Mouse (Mus musculus): ENCODE measurements at regions not wholly inside any gene's neighbourhood (a gene's known extent, or its start where the extent isn't known, plus 50 kb on each side); places are given as distances from the start of the nearest gene placed in this dataset.

DNA sequence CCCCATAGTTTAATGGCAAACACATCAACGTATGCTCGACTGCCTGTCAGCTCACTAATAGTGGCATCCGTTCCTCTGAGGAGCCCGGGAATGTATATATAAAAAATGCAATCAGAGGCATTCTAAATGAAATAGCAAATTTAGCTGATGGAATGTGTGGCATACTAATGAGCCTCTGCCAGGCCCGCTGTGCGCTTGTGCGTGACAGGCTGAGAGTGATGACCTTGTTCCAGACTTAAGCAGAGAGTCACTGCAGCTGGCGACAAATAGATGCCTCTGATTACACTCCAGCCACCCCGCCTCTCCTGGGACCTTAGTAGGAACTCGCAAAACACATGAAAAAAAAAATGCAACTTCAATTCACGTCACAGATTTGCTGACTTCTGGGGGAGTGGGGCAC lies 252.0 kb upstream of the Daam1 start:
- no peaks in the 10 kb centered on the region for H3K4me1 ChIP-seq (ENCODE audit: control insufficient read depth, insufficient read depth, insufficient read length, low read length)
- no peaks in the 10 kb centered on the region for H3K27me3 ChIP-seq (ENCODE audit: control insufficient read depth, insufficient read depth, low read length)
- WGBS: 73% methylated on average over 11 of the region's 11 CpGs
- H3K36me3 ChIP-seq (ENCODE audit: control insufficient read depth, insufficient read depth, low read length): no peaks in the 10 kb centered on the region
- no peak overlapping the region for H3K27ac ChIP-seq (ENCODE audit: insufficient read depth, low read depth, low read length)
- TF ChIP-seq CTCF (IDR thresholded peaks at IDR 0.05; ENCODE audit: extremely low read depth, insufficient read length, insufficient replicate concordance, low read depth, low read length): no peak
- TF ChIP-seq POLR2A (IDR thresholded peaks at IDR 0.05; ENCODE audit: low read depth, low read length): no peak
- no peak overlapping the region for H3K4me3 ChIP-seq (ENCODE audit: low read depth, low read length)

GRCm38 (mm10) chr12:71580532-71581290 lies 250.2 kb upstream of the Daam1 start:
- TF ChIP-seq POLR2A (IDR thresholded peaks at IDR 0.05; ENCODE audit: low read depth, low read length): no peak
- TF ChIP-seq CTCF (IDR thresholded peaks at IDR 0.05; ENCODE audit: extremely low read depth, insufficient read length, insufficient replicate concordance, low read depth, low read length): no peak
- Histone ChIP-seq H3K27ac (ENCODE audit: insufficient read depth, low read depth, low read length) (peak overlapping the region; percentile 41; the same call in 1 of the 2 replicates), H3K27me3 (ENCODE audit: control insufficient read depth, insufficient read depth, low read length) (no peaks in the 10 kb centered on the region), H3K4me1 (ENCODE audit: control insufficient read depth, insufficient read depth, insufficient read length, low read length) (no peaks in the 10 kb centered on the region), H3K36me3 (ENCODE audit: control insufficient read depth, insufficient read depth, low read length) (no peaks in the 10 kb centered on the region), H3K4me3 (ENCODE audit: low read depth, low read length) (no peak overlapping the region)
- 71% methylated on average over 12 of the region's 12 CpGs for WGBS

DNA sequence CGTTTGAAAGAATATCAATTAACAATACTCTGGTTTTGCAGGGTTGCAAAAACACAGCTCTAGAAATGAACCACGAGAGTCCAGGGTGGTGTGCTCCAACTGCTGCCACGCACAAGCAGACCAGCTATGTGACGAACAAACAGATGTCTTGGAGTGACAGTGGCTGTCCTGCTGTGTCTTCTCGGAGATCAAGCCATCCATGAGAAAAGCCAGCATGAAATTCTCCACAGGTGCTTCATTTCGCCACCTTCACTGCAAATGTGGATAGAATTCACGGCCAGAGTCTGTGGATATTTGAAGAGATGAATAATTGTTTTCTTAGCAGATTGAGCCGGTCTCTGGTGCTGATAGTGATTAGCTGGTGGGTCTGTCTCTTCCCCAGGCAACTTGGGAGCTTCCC lies 246.3 kb upstream of the Daam1 start:
- Histone ChIP-seq H3K4me3 (ENCODE audit: low read depth, low read length) (no peak overlapping the region), H3K4me1 (ENCODE audit: control insufficient read depth, insufficient read depth, insufficient read length, low read length) (no peaks in the 10 kb centered on the region), H3K36me3 (ENCODE audit: control insufficient read depth, insufficient read depth, low read length) (no peaks in the 10 kb centered on the region), H3K27me3 (ENCODE audit: control insufficient read depth, insufficient read depth, low read length) (no peaks in the 10 kb centered on the region), H3K27ac (ENCODE audit: insufficient read depth, low read depth, low read length) (no peak overlapping the region)
- 63% methylated on average over 8 of the region's 8 CpGs for WGBS
- TF ChIP-seq CTCF (IDR thresholded peaks at IDR 0.05; ENCODE audit: extremely low read depth, insufficient read length, insufficient replicate concordance, low read depth, low read length): no peak
- TF ChIP-seq POLR2A (IDR thresholded peaks at IDR 0.05; ENCODE audit: low read depth, low read length): no peak

- TF ChIP-seq CTCF (IDR thresholded peaks at IDR 0.05; ENCODE audit: extremely low read depth, insufficient read length, insufficient replicate concordance, low read depth, low read length) (no peak), POLR2A (IDR thresholded peaks at IDR 0.05; ENCODE audit: low read depth, low read length) (no peak)
- WGBS: 71% methylated on average over 9 of the region's 9 CpGs
Observed at GRCm38 (mm10) chr12:71598641-71599040, 232.2 kb upstream of the Daam1 start.

DNA sequence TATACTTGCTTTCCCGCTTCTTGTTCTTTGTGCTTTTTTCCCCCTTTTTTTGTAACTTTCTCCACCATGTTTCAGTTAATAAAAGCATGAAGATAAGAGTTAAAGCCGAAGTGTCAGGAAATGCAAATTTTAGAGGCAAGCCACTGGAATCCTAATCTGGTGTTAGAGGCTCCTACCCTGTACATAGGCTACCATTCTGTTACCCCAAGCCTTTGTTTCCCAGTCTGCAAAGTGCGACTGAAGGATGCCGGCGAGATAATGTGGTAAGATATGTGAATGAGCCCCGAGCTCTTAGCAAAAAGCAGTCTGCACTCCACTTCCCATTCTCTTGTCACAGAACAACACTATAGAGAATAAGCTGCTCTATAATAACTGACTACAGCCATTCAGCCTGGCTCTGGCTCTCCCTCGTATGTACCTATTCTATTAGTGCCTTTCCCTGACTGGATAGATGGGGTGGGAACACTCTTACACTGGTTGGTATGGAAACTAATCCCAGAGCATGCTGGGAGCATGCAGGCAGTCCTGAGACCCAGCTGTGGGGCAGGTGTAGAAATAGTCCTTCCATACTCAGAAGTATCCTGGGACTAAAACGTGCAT lies 229.7 kb upstream of the Daam1 start:
- WGBS: 80% methylated on average over 8 of the region's 8 CpGs
- Histone ChIP-seq H3K4me1 (ENCODE audit: control insufficient read depth, insufficient read depth, insufficient read length, low read length) (no peaks in the 10 kb centered on the region), H3K27ac (ENCODE audit: insufficient read depth, low read depth, low read length) (no peak overlapping the region), H3K27me3 (ENCODE audit: control insufficient read depth, insufficient read depth, low read length) (no peaks in the 10 kb centered on the region), H3K4me3 (ENCODE audit: low read depth, low read length) (no peak overlapping the region), H3K36me3 (ENCODE audit: control insufficient read depth, insufficient read depth, low read length) (no peaks in the 10 kb centered on the region)
- TF ChIP-seq CTCF (IDR thresholded peaks at IDR 0.05; ENCODE audit: extremely low read depth, insufficient read length, insufficient replicate concordance, low read depth, low read length): no peak
- no peak for TF ChIP-seq POLR2A (IDR thresholded peaks at IDR 0.05; ENCODE audit: low read depth, low read length)

More at GRCm38 (mm10) chr12:71598641-71599040, 232.2 kb upstream of the Daam1 start:
- Histone ChIP-seq H3K36me3 (ENCODE audit: control insufficient read depth, insufficient read depth, low read length) (no peaks in the 10 kb centered on the region), H3K27ac (ENCODE audit: insufficient read depth, low read depth, low read length) (no peak overlapping the region), H3K4me3 (ENCODE audit: low read depth, low read length) (no peak overlapping the region), H3K4me1 (ENCODE audit: control insufficient read depth, insufficient read depth, insufficient read length, low read length) (no peaks in the 10 kb centered on the region), H3K27me3 (ENCODE audit: control insufficient read depth, insufficient read depth, low read length) (no peaks in the 10 kb centered on the region)

- WGBS: 90% methylated on average over 10 of the region's 10 CpGs
- Histone ChIP-seq H3K4me1 (ENCODE audit: control insufficient read depth, insufficient read depth, insufficient read length, low read length) (no peaks in the 10 kb centered on the region), H3K36me3 (ENCODE audit: control insufficient read depth, insufficient read depth, low read length) (no peaks in the 10 kb centered on the region), H3K27me3 (ENCODE audit: control insufficient read depth, insufficient read depth, low read length) (no peaks in the 10 kb centered on the region), H3K4me3 (ENCODE audit: low read depth, low read length) (no peak overlapping the region), H3K27ac (ENCODE audit: insufficient read depth, low read depth, low read length) (no peak overlapping the region)
- no peak for TF ChIP-seq CTCF (IDR thresholded peaks at IDR 0.05; ENCODE audit: extremely low read depth, insufficient read length, insufficient replicate concordance, low read depth, low read length)
- TF ChIP-seq POLR2A (IDR thresholded peaks at IDR 0.05; ENCODE audit: low read depth, low read length): no peak
Observed at GRCm38 (mm10) chr12:71603136-71603535, 227.7 kb upstream of the Daam1 start.

DNA sequence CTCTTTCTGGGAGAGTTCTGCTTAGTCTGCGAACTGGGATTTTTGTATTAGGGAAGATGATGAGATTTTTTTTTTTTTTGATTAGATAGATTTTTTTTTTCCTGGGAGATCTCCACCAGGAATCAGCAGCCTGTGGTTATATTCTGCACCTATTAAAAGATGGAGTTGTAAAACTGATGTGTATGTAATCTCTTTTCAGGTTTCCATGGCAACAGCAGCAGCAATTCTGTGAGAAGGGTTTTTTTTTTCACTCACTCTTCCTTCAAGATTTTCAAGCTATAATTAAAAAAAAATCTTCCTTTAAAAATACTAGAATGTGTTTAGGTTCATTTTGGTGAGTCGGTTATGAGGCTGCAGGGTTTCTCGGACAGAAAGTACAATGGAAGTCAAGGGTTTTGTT lies 224.5 kb upstream of the Daam1 start:
- TF ChIP-seq POLR2A (IDR thresholded peaks at IDR 0.05; ENCODE audit: low read depth, low read length): no peak
- TF ChIP-seq CTCF (IDR thresholded peaks at IDR 0.05; ENCODE audit: extremely low read depth, insufficient read length, insufficient replicate concordance, low read depth, low read length): no peak
- Histone ChIP-seq H3K4me1 (ENCODE audit: control insufficient read depth, insufficient read depth, insufficient read length, low read length) (no peaks in the 10 kb centered on the region), H3K27ac (ENCODE audit: insufficient read depth, low read depth, low read length) (no peak overlapping the region), H3K4me3 (ENCODE audit: low read depth, low read length) (no peak overlapping the region), H3K27me3 (ENCODE audit: control insufficient read depth, insufficient read depth, low read length) (no peaks in the 10 kb centered on the region), H3K36me3 (ENCODE audit: control insufficient read depth, insufficient read depth, low read length) (no peaks in the 10 kb centered on the region)
- 82% methylated on average over 3 of the region's 3 CpGs for WGBS

Data from small intestine, adult 2 months (tissue).